Mouse (Mus musculus): ENCODE results near the gene Mbl2. TPM values are rescaled to one million over a fixed set of nuclear protein-coding genes. Genes with fewer than 3 reads are reported as not detected.
"Not testable (repeated sequence)": the region's sequence is repeated elsewhere in the genome, so short reads cannot be mapped to it uniquely, and the experiment has no call there.

Mbl2 gene
- total RNA-seq (2021): not detected

DNA sequence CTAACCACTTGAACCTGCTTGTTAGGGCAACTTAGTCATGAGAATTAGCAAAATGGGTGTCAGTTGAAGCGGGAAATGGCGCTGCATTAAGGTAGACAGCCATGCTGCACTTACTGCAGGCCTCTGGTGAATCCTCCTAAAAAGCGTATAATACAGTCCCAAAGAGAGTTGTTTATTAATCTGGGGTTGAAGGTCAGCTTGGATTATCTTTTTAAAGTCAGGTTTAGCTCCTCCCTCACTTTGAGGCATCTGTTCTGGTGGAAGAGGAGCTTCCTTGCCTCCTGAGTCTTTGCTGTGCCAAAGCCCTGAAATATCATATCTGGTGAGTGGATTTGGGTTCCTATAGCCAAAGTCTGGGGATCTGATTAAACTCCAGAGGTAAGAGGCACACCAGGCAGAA, at the start of gene Mbl2:
Gene Mbl2, plus strand, starts transcription at position 252 of the 400 bp plus-strand sequence.
- no peak for DNase-seq (ENCODE audit: low spot score)
- intact Hi-C loops (cut with DNase I): no loop called here

- DNase-seq (ENCODE audit: low spot score): no peak
- intact Hi-C loops (cut with DNase I): no loop called here
These were observed 47.2 kb upstream of the Mbl2 start for GRCm38 (mm10) chr19:30185536-30185935.

DNA sequence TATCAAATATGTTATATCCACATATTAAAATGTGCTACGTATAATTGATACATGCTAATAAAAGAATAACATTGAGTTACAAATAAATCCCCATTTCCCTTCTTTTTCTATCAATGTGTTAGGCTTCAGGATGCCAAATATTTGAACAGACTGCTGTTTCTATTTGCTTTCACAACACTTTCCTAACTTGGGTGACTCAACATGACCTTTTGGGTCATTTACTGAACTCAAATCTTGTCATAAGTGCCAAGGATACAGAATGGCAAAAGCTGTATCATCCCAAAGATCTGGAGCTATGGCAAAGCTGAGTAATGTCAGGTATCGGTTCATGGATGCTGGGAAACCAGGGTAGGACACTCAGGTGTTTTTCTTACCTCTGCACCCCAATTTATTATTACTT, 45.5 kb upstream of the Mbl2 start:
- DNase-seq (ENCODE audit: low spot score): no peak
- intact Hi-C loops (cut with DNase I): no loop called here

- intact Hi-C loops (cut with DNase I): no loop called here
- DNase-seq (ENCODE audit: low spot score): no peak
These were observed 37.7 kb upstream of the Mbl2 start for GRCm38 (mm10) chr19:30194999-30195398.

GRCm38 (mm10) chr19:30202177-30202576, 30.6 kb upstream of the Mbl2 start:
- intact Hi-C loops (cut with DNase I): loop anchor here (10.0 kb wide), 2 partner anchors 227 to 517 kb away; no protein-coding TSS in a partner anchor
- DNase-seq (ENCODE audit: low spot score): no peak

- intact Hi-C loops (cut with DNase I): loop anchor here (2.0 to 10.0 kb wide), 3 partner anchors 230 to 520 kb away; no protein-coding TSS in a partner anchor
- no peak for DNase-seq (ENCODE audit: low spot score)
These were observed 27.5 kb upstream of the Mbl2 start for GRCm38 (mm10) chr19:30205159-30205816.

GRCm38 (mm10) chr19:30205874-30206273, 26.9 kb upstream of the Mbl2 start:
- intact Hi-C loops (cut with DNase I): loop anchor here (2.0 to 10.0 kb wide), 3 partner anchors 231 to 521 kb away; no protein-coding TSS in a partner anchor
- no peak for DNase-seq (ENCODE audit: low spot score)

DNA sequence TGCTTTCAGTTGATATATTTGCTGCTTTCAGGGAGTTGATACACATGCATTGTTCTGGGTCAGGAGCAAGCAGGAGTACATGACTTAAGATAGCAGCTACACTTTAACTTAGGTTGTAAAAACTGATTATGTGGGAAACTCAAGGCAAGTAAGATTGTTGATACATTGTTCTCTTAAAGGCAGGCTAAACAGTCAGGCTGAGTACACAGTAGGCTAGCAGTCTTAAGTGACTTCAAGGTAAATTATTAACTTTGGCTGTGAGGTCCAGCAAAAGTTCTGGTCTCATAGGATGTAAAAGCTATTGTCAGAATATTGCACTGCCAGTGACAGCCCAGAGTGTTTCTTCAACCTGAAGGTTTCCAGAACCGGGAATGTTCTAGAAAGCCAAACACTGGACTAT, 25.8 kb upstream of the Mbl2 start:
- no peak for DNase-seq (ENCODE audit: low spot score)
- intact Hi-C loops (cut with DNase I): loop anchor here (10.0 kb wide), 2 partner anchors 232 to 522 kb away; no protein-coding TSS in a partner anchor

- DNase-seq (ENCODE audit: low spot score): not testable (repeated sequence)
- intact Hi-C loops (cut with DNase I): loop anchor here (10.0 kb wide), 2 partner anchors 234 to 524 kb away; no protein-coding TSS in a partner anchor
These were observed 23.7 kb upstream of the Mbl2 start for GRCm38 (mm10) chr19:30209006-30209405.

DNA sequence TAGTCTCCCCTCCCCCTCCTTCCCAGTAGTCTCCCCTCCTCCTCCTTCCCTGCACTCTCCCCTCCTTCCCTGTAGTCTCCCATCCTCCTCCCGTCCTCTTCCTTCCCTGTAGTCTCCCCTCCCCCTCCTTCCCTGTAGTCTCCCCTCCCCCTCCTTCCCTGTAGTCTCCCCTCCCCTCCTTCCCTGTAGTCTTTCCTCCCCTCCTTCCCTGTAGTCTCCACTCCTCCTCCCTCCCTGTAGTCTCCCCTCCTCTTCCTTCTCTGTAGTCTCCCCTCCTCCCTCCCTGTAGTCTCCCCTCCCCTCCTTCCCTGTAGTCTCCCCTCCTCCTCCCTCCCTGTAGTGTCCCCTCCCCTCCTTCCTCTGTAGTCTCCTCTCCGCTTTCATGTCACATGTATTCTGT, 18.7 kb upstream of the Mbl2 start:
- intact Hi-C loops (cut with DNase I): no loop called here
- DNase-seq (ENCODE audit: low spot score): no peak

- DNase-seq (ENCODE audit: low spot score); intact Hi-C loops (cut with DNase I): not testable (repeated sequence)
These were observed 17.0 kb upstream of the Mbl2 start for GRCm38 (mm10) chr19:30215736-30216135.

DNA sequence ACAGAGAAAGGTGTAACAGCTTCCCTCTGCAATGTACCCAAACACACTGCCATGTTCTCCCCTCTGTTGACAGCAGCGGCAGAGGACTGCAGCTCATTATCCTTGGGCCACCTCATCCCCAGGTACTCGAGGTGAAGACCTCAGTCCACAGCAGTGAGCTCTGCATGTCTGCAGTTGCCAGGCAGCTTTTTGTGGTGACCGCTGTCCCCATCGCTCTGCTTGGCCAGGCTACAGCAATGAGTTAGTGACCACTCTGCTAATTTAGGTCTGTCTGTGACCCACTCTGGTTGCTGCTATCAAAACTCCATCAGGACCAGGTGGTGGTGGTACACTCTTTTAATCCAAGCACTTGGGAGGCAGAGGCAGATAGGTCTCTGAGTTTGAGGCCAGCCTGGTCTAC, 16.6 kb upstream of the Mbl2 start:
- DNase-seq (ENCODE audit: low spot score): no peak
- intact Hi-C loops (cut with DNase I): no loop called here

DNA sequence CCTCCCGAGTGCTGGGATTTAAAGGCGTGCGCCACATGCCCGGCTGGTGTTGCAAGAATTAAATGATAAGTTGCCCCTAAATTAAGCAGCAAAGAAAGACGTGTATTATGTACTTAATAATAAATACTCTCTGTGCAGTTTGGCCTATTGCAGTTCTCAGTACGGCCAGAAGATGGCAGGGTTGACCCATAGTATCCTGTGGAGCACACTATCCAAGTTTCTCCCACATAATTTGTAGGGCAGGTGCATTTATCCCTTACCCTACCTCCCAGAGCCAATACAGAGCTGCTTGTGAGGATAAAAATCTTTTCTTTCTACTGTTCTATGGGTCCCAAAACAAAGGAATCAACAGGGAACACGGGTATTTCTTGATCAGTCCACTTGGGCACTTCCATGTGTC, 15.4 kb upstream of the Mbl2 start:
- intact Hi-C loops (cut with DNase I): loop anchor here (1.0 kb wide), 1 partner anchor 337 kb away; no protein-coding TSS in a partner anchor
- DNase-seq (ENCODE audit: low spot score): no peak

GRCm38 (mm10) chr19:30222593-30222992, 10.1 kb upstream of the Mbl2 start:
- intact Hi-C loops (cut with DNase I); DNase-seq (ENCODE audit: low spot score): not testable (repeated sequence)

DNA sequence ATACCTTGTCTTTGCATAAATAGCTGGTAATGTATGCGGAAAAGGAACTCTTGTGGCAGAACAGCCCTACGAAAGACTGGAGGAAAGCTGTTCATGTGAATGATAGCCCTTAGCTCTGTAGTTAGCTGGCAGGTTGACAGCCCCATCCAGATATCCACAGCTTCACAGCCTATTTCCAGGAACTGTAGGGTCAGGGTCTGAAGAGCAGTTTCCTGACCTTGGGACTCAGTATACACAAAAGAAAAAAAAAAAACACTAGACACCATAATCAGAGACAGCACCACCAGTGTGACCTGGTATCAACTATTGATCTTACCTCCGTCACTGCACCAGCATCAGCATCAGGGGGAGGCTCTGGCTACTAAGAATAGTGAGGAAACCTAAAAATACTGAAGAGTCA, 3.3 kb upstream of the Mbl2 start:
- intact Hi-C loops (cut with DNase I): no loop called here
- no peak for DNase-seq (ENCODE audit: low spot score)

GRCm38 (mm10) chr19:30234416-30234815, 1.7 kb downstream of the Mbl2 start:
- intact Hi-C loops (cut with DNase I): no loop called here

GRCm38 (mm10) chr19:30247359-30247758, 14.6 kb downstream of the Mbl2 start:
- intact Hi-C loops (cut with DNase I): loop anchor here (10.0 kb wide), 1 partner anchor 1517 kb away; the partner anchor contains the start of gene Prkg1
- DNase-seq (ENCODE audit: low spot score): no peak

More at GRCm38 (mm10) chr19:30234416-30234815, 1.7 kb downstream of the Mbl2 start:
- no peak for DNase-seq (ENCODE audit: low spot score)

DNA sequence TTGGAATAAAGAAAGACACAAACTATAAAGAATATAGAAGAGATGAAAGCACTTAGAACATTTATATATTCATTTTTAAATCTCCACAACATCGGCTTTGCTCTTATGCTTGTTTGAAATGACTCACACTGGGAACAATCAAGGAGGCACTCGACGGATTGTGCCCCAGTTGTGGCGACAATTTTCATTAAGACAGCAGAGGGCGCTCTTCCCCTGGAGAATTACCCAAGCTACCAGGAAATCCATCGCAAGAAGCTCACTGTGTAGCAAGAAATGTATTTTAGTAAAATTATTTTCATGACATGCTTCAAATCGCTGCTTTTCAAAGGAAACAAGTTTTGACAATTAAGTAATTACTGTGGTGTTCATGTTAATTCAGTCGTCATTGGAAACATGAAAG, 16.1 kb downstream of the Mbl2 start:
- intact Hi-C loops (cut with DNase I): loop anchor here (1.0 to 10.0 kb wide), 2 partner anchors 305 to 1516 kb away; partner anchors contain the start of gene Prkg1
- DNase-seq (ENCODE audit: low spot score): no peak

DNA sequence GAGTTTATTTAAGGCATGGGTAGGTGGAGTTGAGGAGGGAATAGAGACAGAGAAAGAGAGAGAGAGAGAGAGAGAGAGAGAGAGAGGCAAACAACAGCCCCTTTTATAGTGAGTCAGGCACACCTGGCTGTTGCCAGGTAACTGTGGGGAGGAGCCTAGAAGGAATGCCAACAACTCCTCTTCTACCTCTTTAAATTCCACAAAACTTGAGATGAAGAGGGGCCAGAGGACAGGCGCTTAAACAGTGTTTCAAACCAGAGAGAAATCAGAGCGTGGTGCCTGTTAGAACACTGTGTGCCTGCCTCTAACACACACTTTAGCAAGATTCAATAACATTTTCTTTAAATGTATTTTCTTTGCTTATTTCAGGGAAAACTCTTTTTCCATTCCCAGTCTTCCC, 19.5 kb downstream of the Mbl2 start:
- no peak for DNase-seq (ENCODE audit: low spot score)
- intact Hi-C loops (cut with DNase I): no loop called here

GRCm38 (mm10) chr19:30256339-30256738, 23.6 kb downstream of the Mbl2 start:
- DNase-seq (ENCODE audit: low spot score): no peak
- intact Hi-C loops (cut with DNase I): no loop called here

DNA sequence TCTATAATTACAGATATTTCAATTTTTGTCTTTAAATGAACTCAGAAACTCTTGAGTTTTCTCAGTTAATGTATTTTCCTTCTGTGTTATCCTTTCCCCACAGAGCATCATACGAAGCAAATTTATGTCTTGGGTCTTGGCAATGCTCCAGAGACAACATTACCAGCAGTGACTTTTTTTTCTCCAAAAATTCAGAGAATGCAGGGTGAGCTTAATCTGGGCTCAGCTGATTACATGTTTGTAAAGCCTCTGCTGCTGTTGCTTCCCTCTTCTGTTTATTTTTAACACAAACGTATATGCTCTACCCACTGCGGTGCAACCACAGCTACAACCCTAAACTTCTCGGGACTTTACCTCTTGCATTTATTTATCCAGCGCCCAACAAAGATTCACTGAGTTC, 48.4 kb downstream of the Mbl2 start:
- intact Hi-C loops (cut with DNase I): no loop called here
- no peak for DNase-seq (ENCODE audit: low spot score)
